Mouse (Mus musculus): ENCODE data around the gene Anapc7. TPM values are rescaled to one million over a fixed set of nuclear protein-coding genes. Genes with fewer than 3 reads are reported as not detected.
A peak's percentile ranks its signal among the peaks of the same experiment; 100 is the strongest.

Anapc7 gene
- polyA plus RNA-seq, 1 experiment from 2014 or later, result 56.5 TPM

- Histone ChIP-seq H3K4me2 (replicated peaks; ENCODE audit: low read depth, low read length) (no peak overlapping the region), H3K27me3 (ENCODE audit: insufficient read depth, low read length) (no peaks in the 10 kb centered on the region), H3K4me3 (ENCODE audit: low read length) (no peak overlapping the region), H3K27ac (ENCODE audit: low read length) (no peak overlapping the region), H3K36me3 (ENCODE audit: insufficient read depth, low read length) (peaks cover 43% of the 10 kb centered on the region), H3K9ac (replicated peaks; ENCODE audit: low read length) (no peak overlapping the region), H3K9me3 (ENCODE audit: low read length) (no peaks in the 10 kb centered on the region), H3K4me1 (ENCODE audit: insufficient read depth, low read length) (no peaks in the 10 kb centered on the region)
- 88% methylated on average over 8 of the region's 8 CpGs for WGBS
- no peak for ATAC-seq (ENCODE audit: low FRiP score, low TSS enrichment)
Measured at GRCm38 (mm10) chr5:122447857-122448256, 26.4 kb downstream of the Anapc7 start.

DNA sequence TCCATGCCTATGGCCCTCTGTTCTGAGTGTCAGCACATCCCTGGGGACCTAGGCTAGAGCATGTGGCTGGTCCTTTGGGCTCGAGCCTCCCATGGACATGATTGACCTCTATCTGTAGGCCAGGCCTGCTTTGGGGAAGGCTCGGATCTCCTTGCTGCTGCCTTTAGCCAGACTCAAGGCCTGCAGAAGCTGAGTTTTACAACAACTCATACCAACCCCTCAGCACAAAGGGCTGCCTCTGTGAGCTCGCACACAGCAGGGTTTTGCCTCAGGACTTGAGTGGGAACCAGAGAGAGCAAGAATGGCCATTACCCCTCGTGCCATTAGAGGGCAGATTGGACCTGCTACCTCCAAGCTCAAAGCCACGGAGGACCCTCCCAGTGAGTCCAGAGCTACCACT, 27.4 kb downstream of the Anapc7 start:
- Histone ChIP-seq H3K4me1 (ENCODE audit: insufficient read depth, low read length) (no peaks in the 10 kb centered on the region), H3K4me3 (ENCODE audit: low read length) (no peak overlapping the region), H3K36me3 (ENCODE audit: insufficient read depth, low read length) (peaks cover 43% of the 10 kb centered on the region), H3K9ac (replicated peaks; ENCODE audit: low read length) (no peak overlapping the region), H3K4me2 (replicated peaks; ENCODE audit: low read depth, low read length) (no peak overlapping the region), H3K9me3 (ENCODE audit: low read length) (no peaks in the 10 kb centered on the region), H3K27ac (ENCODE audit: low read length) (no peak overlapping the region), H3K27me3 (ENCODE audit: insufficient read depth, low read length) (no peaks in the 10 kb centered on the region)
- 76% methylated on average over 5 of the region's 5 CpGs for WGBS
- no peak for ATAC-seq (ENCODE audit: low FRiP score, low TSS enrichment)

DNA sequence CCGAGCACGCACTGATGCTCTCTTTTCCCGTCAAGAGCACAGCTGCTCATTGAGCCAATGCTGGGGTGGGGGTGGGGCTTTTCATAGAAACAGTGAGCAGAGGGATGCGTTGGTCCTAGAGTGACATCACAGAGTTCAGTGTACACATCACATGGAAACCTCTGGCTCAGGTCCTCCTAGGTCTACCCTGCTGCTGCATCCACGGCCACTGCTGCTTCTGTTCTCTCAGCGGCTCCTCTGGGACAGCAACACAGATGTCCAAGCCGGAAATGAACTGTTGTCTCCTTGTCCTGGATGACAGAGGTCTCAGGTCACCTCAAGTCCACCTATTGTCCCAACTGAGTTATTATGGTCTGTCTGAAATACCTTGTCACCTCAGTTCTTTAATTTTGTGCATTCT, 28.5 kb downstream of the Anapc7 start:
- no peaks in the 10 kb centered on the region for H3K4me1 ChIP-seq (ENCODE audit: insufficient read depth, low read length)
- no peak overlapping the region for H3K27ac ChIP-seq (ENCODE audit: low read length)
- H3K27me3 ChIP-seq (ENCODE audit: insufficient read depth, low read length), result no peaks in the 10 kb centered on the region
- WGBS, result 58% methylated on average over 7 of the region's 7 CpGs
- H3K9me3 ChIP-seq (ENCODE audit: low read length), result no peaks in the 10 kb centered on the region
- peaks cover 43% of the 10 kb centered on the region for H3K36me3 ChIP-seq (ENCODE audit: insufficient read depth, low read length)
- no peak overlapping the region for H3K4me2 ChIP-seq (replicated peaks; ENCODE audit: low read depth, low read length)
- H3K4me3 ChIP-seq (ENCODE audit: low read length), result no peak overlapping the region
- no peak overlapping the region for H3K9ac ChIP-seq (replicated peaks; ENCODE audit: low read length)
- ATAC-seq (ENCODE audit: low FRiP score, low TSS enrichment), result no peak

- Histone ChIP-seq H3K9me3 (ENCODE audit: low read length) (no peaks in the 10 kb centered on the region), H3K4me3 (ENCODE audit: low read length) (no peak overlapping the region), H3K4me2 (replicated peaks; ENCODE audit: low read depth, low read length) (no peak overlapping the region), H3K27me3 (ENCODE audit: insufficient read depth, low read length) (no peaks in the 10 kb centered on the region), H3K27ac (ENCODE audit: low read length) (no peak overlapping the region), H3K4me1 (ENCODE audit: insufficient read depth, low read length) (no peaks in the 10 kb centered on the region), H3K9ac (replicated peaks; ENCODE audit: low read length) (no peak overlapping the region), H3K36me3 (ENCODE audit: insufficient read depth, low read length) (peaks cover 43% of the 10 kb centered on the region)
- 69% methylated on average over 5 of the region's 5 CpGs for WGBS
- ATAC-seq (ENCODE audit: low FRiP score, low TSS enrichment), result no peak
Measured at GRCm38 (mm10) chr5:122450913-122451317, 29.4 kb downstream of the Anapc7 start.

- no peaks in the 10 kb centered on the region for H3K4me1 ChIP-seq (ENCODE audit: insufficient read depth, low read length)
- ATAC-seq (ENCODE audit: low FRiP score, low TSS enrichment), result no peak
- no peak overlapping the region for H3K27ac ChIP-seq (ENCODE audit: low read length)
- 87% methylated on average over 5 of the region's 5 CpGs for WGBS
- H3K4me2 ChIP-seq (replicated peaks; ENCODE audit: low read depth, low read length), result no peak overlapping the region
- peaks cover 40% of the 10 kb centered on the region for H3K36me3 ChIP-seq (ENCODE audit: insufficient read depth, low read length)
- H3K9ac ChIP-seq (replicated peaks; ENCODE audit: low read length), result no peak overlapping the region
- no peak overlapping the region for H3K4me3 ChIP-seq (ENCODE audit: low read length)
- H3K9me3 ChIP-seq (ENCODE audit: low read length), result no peaks in the 10 kb centered on the region
- no peaks in the 10 kb centered on the region for H3K27me3 ChIP-seq (ENCODE audit: insufficient read depth, low read length)
Measured at GRCm38 (mm10) chr5:122451324-122451723, 29.8 kb downstream of the Anapc7 start.

DNA sequence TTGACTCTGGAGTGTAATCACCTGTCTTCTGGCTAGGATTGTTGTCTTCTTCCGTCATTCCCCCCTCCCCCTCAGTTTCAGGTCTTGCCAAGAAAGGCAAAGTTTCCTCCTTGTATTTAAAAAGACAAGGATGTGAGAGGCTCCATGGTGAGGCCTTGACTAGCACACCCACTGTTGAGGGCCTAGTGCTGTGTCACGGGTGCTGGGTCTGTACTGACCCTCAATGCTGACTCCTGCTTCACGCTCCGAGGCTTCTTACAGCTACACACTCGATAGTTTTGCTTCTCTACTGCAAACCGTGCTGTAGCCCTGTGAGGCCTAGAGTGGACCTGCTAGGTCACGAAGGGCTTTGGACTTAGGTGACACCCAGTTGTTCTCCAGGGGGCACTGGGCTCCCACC, 30.7 kb downstream of the Anapc7 start:
- H3K4me1 ChIP-seq (ENCODE audit: insufficient read depth, low read length), result no peaks in the 10 kb centered on the region

DNA sequence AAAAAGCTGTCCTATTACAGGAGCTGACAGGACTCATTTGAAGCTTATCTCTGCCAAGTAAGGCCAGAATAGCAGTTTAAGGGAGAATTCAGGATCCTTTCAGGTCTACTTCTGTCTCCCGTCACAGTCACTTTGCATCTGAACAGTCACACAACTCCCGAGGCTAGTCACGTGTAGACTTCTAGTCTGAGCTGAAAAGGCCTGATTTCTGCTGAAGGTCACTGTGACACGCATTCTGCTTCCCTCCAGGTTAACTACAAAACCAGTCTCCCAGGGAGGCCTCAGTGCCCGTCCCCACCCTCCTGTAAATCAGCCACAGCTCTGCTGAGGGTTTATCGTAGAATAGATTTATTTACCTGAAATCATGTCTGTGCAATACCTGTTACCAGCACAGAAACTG, 31.7 kb downstream of the Anapc7 start:
- H3K4me2 ChIP-seq (replicated peaks; ENCODE audit: low read depth, low read length), result no peak overlapping the region
- no peak overlapping the region for H3K27ac ChIP-seq (ENCODE audit: low read length)
- no peaks in the 10 kb centered on the region for H3K27me3 ChIP-seq (ENCODE audit: insufficient read depth, low read length)
- H3K4me3 ChIP-seq (ENCODE audit: low read length), result no peak overlapping the region
- no peaks in the 10 kb centered on the region for H3K9me3 ChIP-seq (ENCODE audit: low read length)
- H3K36me3 ChIP-seq (ENCODE audit: insufficient read depth, low read length), result peaks cover 50% of the 10 kb centered on the region
- no peak for ATAC-seq (ENCODE audit: low FRiP score, low TSS enrichment)
- no peak overlapping the region for H3K9ac ChIP-seq (replicated peaks; ENCODE audit: low read length)
- H3K4me1 ChIP-seq (ENCODE audit: insufficient read depth, low read length), result no peaks in the 10 kb centered on the region
- 80% methylated on average over 6 of the region's 6 CpGs for WGBS

More for the DNA sequence above, 30.7 kb downstream of the Anapc7 start:
- Histone ChIP-seq H3K27ac (ENCODE audit: low read length) (0 out of 2 replicates have a peak overlapping the region, but pooled peaks have one; percentile 3), H3K9me3 (ENCODE audit: low read length) (no peaks in the 10 kb centered on the region), H3K9ac (replicated peaks; ENCODE audit: low read length) (no peak overlapping the region), H3K4me3 (ENCODE audit: low read length) (no peak overlapping the region), H3K36me3 (ENCODE audit: insufficient read depth, low read length) (peaks cover 40% of the 10 kb centered on the region), H3K27me3 (ENCODE audit: insufficient read depth, low read length) (no peaks in the 10 kb centered on the region), H3K4me2 (replicated peaks; ENCODE audit: low read depth, low read length) (no peak overlapping the region)
- ATAC-seq (ENCODE audit: low FRiP score, low TSS enrichment), result no peak
- 69% methylated on average over 7 of the region's 7 CpGs for WGBS

- no peaks in the 10 kb centered on the region for H3K27me3 ChIP-seq (ENCODE audit: insufficient read depth, low read length)
- ATAC-seq (ENCODE audit: low FRiP score, low TSS enrichment), result no peak
- 96% methylated on average over 4 of the region's 4 CpGs for WGBS
Measured at GRCm38 (mm10) chr5:122454442-122454841, 32.9 kb downstream of the Anapc7 start.

DNA sequence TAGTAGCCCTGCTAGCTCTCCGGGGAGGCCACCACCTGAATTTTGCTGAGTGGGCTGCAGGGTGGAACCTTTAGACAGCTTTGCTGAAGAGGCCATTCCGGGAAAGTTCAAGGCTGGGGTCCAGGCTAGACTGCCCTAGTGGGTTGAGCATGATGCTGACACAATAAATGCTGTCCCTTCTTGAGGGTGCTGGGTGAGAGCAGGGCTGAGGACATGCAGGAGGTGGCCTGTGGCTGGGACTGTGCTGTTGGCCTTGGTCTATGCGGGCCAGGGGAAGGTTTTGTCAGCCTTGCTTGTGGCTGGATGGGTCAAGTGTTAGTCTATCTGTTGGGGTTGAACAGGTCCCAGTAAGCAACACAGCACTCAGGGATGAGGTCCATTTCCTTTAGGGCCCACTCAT, 33.4 kb downstream of the Anapc7 start:
- Histone ChIP-seq H3K36me3 (ENCODE audit: insufficient read depth, low read length) (peaks cover 67% of the 10 kb centered on the region), H3K4me3 (ENCODE audit: low read length) (no peak overlapping the region), H3K4me1 (ENCODE audit: insufficient read depth, low read length) (no peaks in the 10 kb centered on the region), H3K9ac (replicated peaks; ENCODE audit: low read length) (no peak overlapping the region; the same call in 1 of the 2 replicates), H3K4me2 (replicated peaks; ENCODE audit: low read depth, low read length) (no peak overlapping the region), H3K27ac (ENCODE audit: low read length) (no peak overlapping the region), H3K9me3 (ENCODE audit: low read length) (no peaks in the 10 kb centered on the region), H3K27me3 (ENCODE audit: insufficient read depth, low read length) (no peaks in the 10 kb centered on the region)
- 98% methylated on average over 3 of the region's 3 CpGs for WGBS
- peak; percentile 55; the same call in 1 of the 2 replicates for ATAC-seq (ENCODE audit: low FRiP score, low TSS enrichment)

More at GRCm38 (mm10) chr5:122454442-122454841, 32.9 kb downstream of the Anapc7 start:
- Histone ChIP-seq H3K4me1 (ENCODE audit: insufficient read depth, low read length) (no peaks in the 10 kb centered on the region), H3K4me2 (replicated peaks; ENCODE audit: low read depth, low read length) (no peak overlapping the region), H3K4me3 (ENCODE audit: low read length) (no peak overlapping the region), H3K36me3 (ENCODE audit: insufficient read depth, low read length) (peaks cover 62% of the 10 kb centered on the region), H3K9ac (replicated peaks; ENCODE audit: low read length) (no peak overlapping the region), H3K27ac (ENCODE audit: low read length) (no peak overlapping the region), H3K9me3 (ENCODE audit: low read length) (no peaks in the 10 kb centered on the region)

DNA sequence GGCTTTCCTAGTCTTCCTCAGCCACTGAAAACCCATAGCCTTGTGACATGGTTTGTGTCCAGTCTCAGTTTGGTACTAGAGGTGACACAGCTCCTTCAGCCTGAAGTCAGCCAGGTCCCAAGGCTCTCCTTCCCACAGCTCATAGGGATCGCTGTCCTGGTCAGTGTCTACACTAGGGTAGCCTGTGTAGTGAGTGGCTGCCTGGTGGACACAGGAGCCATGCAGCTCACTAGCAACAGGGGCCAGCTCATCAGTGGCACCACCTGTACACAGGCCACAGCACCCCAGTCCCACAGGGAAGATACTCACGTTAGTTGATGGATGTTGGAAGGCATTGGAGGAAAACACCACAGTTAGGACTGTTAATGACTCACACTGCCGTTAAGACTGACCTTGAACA, 34.1 kb downstream of the Anapc7 start:
- Histone ChIP-seq H3K4me2 (replicated peaks; ENCODE audit: low read depth, low read length) (no peak overlapping the region), H3K36me3 (ENCODE audit: insufficient read depth, low read length) (peaks cover 74% of the 10 kb centered on the region), H3K4me3 (ENCODE audit: low read length) (no peak overlapping the region), H3K9ac (replicated peaks; ENCODE audit: low read length) (no peak overlapping the region), H3K27ac (ENCODE audit: low read length) (no peak overlapping the region), H3K4me1 (ENCODE audit: insufficient read depth, low read length) (no peaks in the 10 kb centered on the region), H3K9me3 (ENCODE audit: low read length) (no peaks in the 10 kb centered on the region), H3K27me3 (ENCODE audit: insufficient read depth, low read length) (no peaks in the 10 kb centered on the region)
- WGBS, result 88% methylated on average over 3 of the region's 3 CpGs
- no peak for ATAC-seq (ENCODE audit: low FRiP score, low TSS enrichment)

All from kidney, embryonic 16.5 days (tissue).